Mouse (Mus musculus) lung, adult 2 months (tissue): ENCODE results near the gene Npr1.

Source experiments
- CTCF ChIP-seq: fragments of 200-500 bp; IDR thresholded peaks from 2 replicates; pipeline ENCODE4 v1.5.1; 2011; ENCODE audit warnings: mild to moderate bottlenecking, low read length, control low read depth; ENCODE audit not compliant: insufficient read depth
- POLR2A ChIP-seq: fragments of 200-500 bp; IDR thresholded peaks from 2 replicates; pipeline ENCODE4 v1.6.1; 2011; ENCODE audit warnings: low read depth, mild to moderate bottlenecking, control low read depth, low read length, borderline replicate concordance; ENCODE audit errors: extremely low read depth

- TF ChIP-seq CTCF (no peak), POLR2A (no peak)
Measured at GRCm38 (mm10) chr3:90459727-90460126, 5.9 kb downstream of the Npr1 start.
